Mouse (Mus musculus): Measurements from ENCODE around the gene Efna4.

- TF ChIP-seq CTCF (IDR thresholded peaks at IDR 0.05; ENCODE audit: low read depth), result no peak
- TF ChIP-seq EP300 (IDR thresholded peaks at IDR 0.05; ENCODE audit: low read depth), result no peak
Measured at GRCm38 (mm10) chr3:89331561-89331960, 6.3 kb downstream of the Efna4 start.

All from liver, postnatal 0 days (tissue).